Mouse (Mus musculus): ENCODE results near the gene Itih4. TPM values are rescaled to one million over a fixed set of nuclear protein-coding genes. Genes with fewer than 3 reads are reported as not detected.

Itih4 gene
- polyA plus RNA-seq (2014; fragmentation: Nextera tagmentation; extraction: Ambion mirVana), result not detected in 2 replicates

GRCm38 (mm10) chr14:30886204-30886603 is at the start of gene Itih4:
Gene Itih4 (plus strand): TSS chr14:30886476.
- no peak within 1 kb of the TSS for H3K4me3 ChIP-seq (ENCODE audit: low read depth, low read length)
- no peaks in the 10 kb centered on the region for H3K36me3 ChIP-seq (ENCODE audit: control insufficient read depth, insufficient read depth, low read length)
- H3K9me3 ChIP-seq (ENCODE audit: control insufficient read depth, low read length), result no peaks in the 10 kb centered on the region
- no peak within 1 kb of the TSS for H3K9ac ChIP-seq (ENCODE audit: low read depth, low read length)
- DNase-seq (ENCODE audit: low spot score) (no peak), ATAC-seq (ENCODE audit: low FRiP score) (no peak)
- no peak within 1 kb of the TSS for H3K27ac ChIP-seq (ENCODE audit: low read depth, low read length)
- no peak within 1 kb of the TSS for H3K4me2 ChIP-seq (replicated peaks; ENCODE audit: low read depth, low read length)
- 89% methylated on average over 3 of the region's 3 CpGs for whole genome bisulfite sequencing
- H3K4me1 ChIP-seq (replicated peaks; ENCODE audit: control insufficient read depth, insufficient read depth, low read length), result no peaks in the 10 kb centered on the region
- H3K27me3 ChIP-seq (ENCODE audit: control insufficient read depth, insufficient read depth, low read length), result no peaks in the 10 kb centered on the region

- Histone ChIP-seq H3K9ac (ENCODE audit: low read depth, low read length) (no peak overlapping the region), H3K9me3 (ENCODE audit: control insufficient read depth, low read length) (no peaks in the 10 kb centered on the region), H3K27ac (ENCODE audit: low read depth, low read length) (no peak overlapping the region), H3K36me3 (ENCODE audit: control insufficient read depth, insufficient read depth, low read length) (no peaks in the 10 kb centered on the region), H3K4me1 (replicated peaks; ENCODE audit: control insufficient read depth, insufficient read depth, low read length) (no peaks in the 10 kb centered on the region), H3K27me3 (ENCODE audit: control insufficient read depth, insufficient read depth, low read length) (no peaks in the 10 kb centered on the region), H3K4me2 (replicated peaks; ENCODE audit: low read depth, low read length) (no peak overlapping the region), H3K4me3 (ENCODE audit: low read depth, low read length) (no peak overlapping the region)
- DNase-seq (ENCODE audit: low spot score) (no peak), ATAC-seq (ENCODE audit: low FRiP score) (no peak)
- 93% methylated on average over 14 of the region's 14 CpGs for WGBS
Observed at GRCm38 (mm10) chr14:30837416-30837996, 48.8 kb upstream of the Itih4 start.

- no peaks in the 10 kb centered on the region for H3K27me3 ChIP-seq (ENCODE audit: control insufficient read depth, insufficient read depth, low read length)
Observed at GRCm38 (mm10) chr14:30843701-30844100, 42.6 kb upstream of the Itih4 start.

GRCm38 (mm10) chr14:30850504-30850903 is 35.8 kb upstream of the Itih4 start:
- WGBS, result 88% methylated on average over 5 of the region's 5 CpGs

More at GRCm38 (mm10) chr14:30843701-30844100, 42.6 kb upstream of the Itih4 start:
- Histone ChIP-seq H3K4me2 (replicated peaks; ENCODE audit: low read depth, low read length) (no peak overlapping the region), H3K36me3 (ENCODE audit: control insufficient read depth, insufficient read depth, low read length) (no peaks in the 10 kb centered on the region), H3K27ac (ENCODE audit: low read depth, low read length) (no peak overlapping the region), H3K9ac (ENCODE audit: low read depth, low read length) (no peak overlapping the region), H3K9me3 (ENCODE audit: control insufficient read depth, low read length) (no peaks in the 10 kb centered on the region), H3K4me3 (ENCODE audit: low read depth, low read length) (no peak overlapping the region), H3K4me1 (replicated peaks; ENCODE audit: control insufficient read depth, insufficient read depth, low read length) (no peaks in the 10 kb centered on the region)
- DNase-seq (ENCODE audit: low spot score) (no peak), ATAC-seq (ENCODE audit: low FRiP score) (no peak)
- 89% methylated on average over 3 of the region's 3 CpGs for WGBS

GRCm38 (mm10) chr14:30852325-30852724 is 34.0 kb upstream of the Itih4 start:
- no peak overlapping the region for H3K9ac ChIP-seq (ENCODE audit: low read depth, low read length)
- no peaks in the 10 kb centered on the region for H3K9me3 ChIP-seq (ENCODE audit: control insufficient read depth, low read length)
- no peaks in the 10 kb centered on the region for H3K36me3 ChIP-seq (ENCODE audit: control insufficient read depth, insufficient read depth, low read length)
- DNase-seq (ENCODE audit: low spot score) (no peak), ATAC-seq (ENCODE audit: low FRiP score) (no peak)
- H3K4me1 ChIP-seq (replicated peaks; ENCODE audit: control insufficient read depth, insufficient read depth, low read length), result no peaks in the 10 kb centered on the region
- H3K27ac ChIP-seq (ENCODE audit: low read depth, low read length), result no peak overlapping the region
- 95% methylated on average over 5 of the region's 5 CpGs for WGBS
- no peak overlapping the region for H3K4me3 ChIP-seq (ENCODE audit: low read depth, low read length)
- H3K27me3 ChIP-seq (ENCODE audit: control insufficient read depth, insufficient read depth, low read length), result no peaks in the 10 kb centered on the region
- no peak overlapping the region for H3K4me2 ChIP-seq (replicated peaks; ENCODE audit: low read depth, low read length)

More at GRCm38 (mm10) chr14:30850504-30850903, 35.8 kb upstream of the Itih4 start:
- H3K27ac ChIP-seq (ENCODE audit: low read depth, low read length), result no peak overlapping the region
- no peaks in the 10 kb centered on the region for H3K27me3 ChIP-seq (ENCODE audit: control insufficient read depth, insufficient read depth, low read length)
- no peak overlapping the region for H3K4me3 ChIP-seq (ENCODE audit: low read depth, low read length)
- no peaks in the 10 kb centered on the region for H3K36me3 ChIP-seq (ENCODE audit: control insufficient read depth, insufficient read depth, low read length)
- no peak overlapping the region for H3K4me2 ChIP-seq (replicated peaks; ENCODE audit: low read depth, low read length)
- no peak overlapping the region for H3K9ac ChIP-seq (ENCODE audit: low read depth, low read length)
- ATAC-seq (ENCODE audit: low FRiP score), result no peak
- no peaks in the 10 kb centered on the region for H3K4me1 ChIP-seq (replicated peaks; ENCODE audit: control insufficient read depth, insufficient read depth, low read length)
- no peak for DNase-seq (ENCODE audit: low spot score)
- H3K9me3 ChIP-seq (ENCODE audit: control insufficient read depth, low read length), result no peaks in the 10 kb centered on the region

- H3K9ac ChIP-seq (ENCODE audit: low read depth, low read length), result no peak overlapping the region
- DNase-seq (ENCODE audit: low spot score) (no peak), ATAC-seq (ENCODE audit: low FRiP score) (no peak)
- H3K4me1 ChIP-seq (replicated peaks; ENCODE audit: control insufficient read depth, insufficient read depth, low read length), result no peaks in the 10 kb centered on the region
- 86% methylated on average over 3 of the region's 3 CpGs for WGBS
- H3K9me3 ChIP-seq (ENCODE audit: control insufficient read depth, low read length), result no peaks in the 10 kb centered on the region
- H3K27ac ChIP-seq (ENCODE audit: low read depth, low read length), result no peak overlapping the region
- no peaks in the 10 kb centered on the region for H3K36me3 ChIP-seq (ENCODE audit: control insufficient read depth, insufficient read depth, low read length)
- H3K4me2 ChIP-seq (replicated peaks; ENCODE audit: low read depth, low read length), result no peak overlapping the region
- H3K27me3 ChIP-seq (ENCODE audit: control insufficient read depth, insufficient read depth, low read length), result no peaks in the 10 kb centered on the region
- H3K4me3 ChIP-seq (ENCODE audit: low read depth, low read length), result no peak overlapping the region
Observed at GRCm38 (mm10) chr14:30855316-30855715, 31.0 kb upstream of the Itih4 start.

- H3K27me3 ChIP-seq (ENCODE audit: control insufficient read depth, insufficient read depth, low read length), result no peaks in the 10 kb centered on the region
- H3K9me3 ChIP-seq (ENCODE audit: control insufficient read depth, low read length), result no peaks in the 10 kb centered on the region
- no peaks in the 10 kb centered on the region for H3K4me1 ChIP-seq (replicated peaks; ENCODE audit: control insufficient read depth, insufficient read depth, low read length)
- H3K27ac ChIP-seq (ENCODE audit: low read depth, low read length), result no peak overlapping the region
- no peak overlapping the region for H3K4me2 ChIP-seq (replicated peaks; ENCODE audit: low read depth, low read length)
- H3K9ac ChIP-seq (ENCODE audit: low read depth, low read length), result no peak overlapping the region
- no peak overlapping the region for H3K4me3 ChIP-seq (ENCODE audit: low read depth, low read length)
- 88% methylated on average over 10 of the region's 10 CpGs for WGBS
- H3K36me3 ChIP-seq (ENCODE audit: control insufficient read depth, insufficient read depth, low read length), result no peaks in the 10 kb centered on the region
- ATAC-seq (ENCODE audit: low FRiP score) (no peak), DNase-seq (ENCODE audit: low spot score) (no peak)
Observed at GRCm38 (mm10) chr14:30856885-30857507, 29.3 kb upstream of the Itih4 start.

- ATAC-seq (ENCODE audit: low FRiP score), result no peak
Observed at GRCm38 (mm10) chr14:30857990-30858389, 28.3 kb upstream of the Itih4 start.

More at GRCm38 (mm10) chr14:30857990-30858389, 28.3 kb upstream of the Itih4 start:
- Histone ChIP-seq H3K4me1 (replicated peaks; ENCODE audit: control insufficient read depth, insufficient read depth, low read length) (no peaks in the 10 kb centered on the region), H3K4me3 (ENCODE audit: low read depth, low read length) (no peak overlapping the region), H3K9ac (ENCODE audit: low read depth, low read length) (no peak overlapping the region), H3K27ac (ENCODE audit: low read depth, low read length) (no peak overlapping the region), H3K27me3 (ENCODE audit: control insufficient read depth, insufficient read depth, low read length) (no peaks in the 10 kb centered on the region), H3K9me3 (ENCODE audit: control insufficient read depth, low read length) (no peaks in the 10 kb centered on the region), H3K36me3 (ENCODE audit: control insufficient read depth, insufficient read depth, low read length) (no peaks in the 10 kb centered on the region), H3K4me2 (replicated peaks; ENCODE audit: low read depth, low read length) (no peak overlapping the region)
- DNase-seq (ENCODE audit: low spot score), result no peak
- 89% methylated on average over 4 of the region's 4 CpGs for WGBS
